Mouse (Mus musculus): ENCODE data around the gene Disp1. TPM values are rescaled to one million over a fixed set of nuclear protein-coding genes. Genes with fewer than 3 reads are reported as not detected.

Gene Disp1
- total and polyA plus RNA-seq, 3 experiments, result 7.3 to 10.6 (median 8.4) TPM

DNA sequence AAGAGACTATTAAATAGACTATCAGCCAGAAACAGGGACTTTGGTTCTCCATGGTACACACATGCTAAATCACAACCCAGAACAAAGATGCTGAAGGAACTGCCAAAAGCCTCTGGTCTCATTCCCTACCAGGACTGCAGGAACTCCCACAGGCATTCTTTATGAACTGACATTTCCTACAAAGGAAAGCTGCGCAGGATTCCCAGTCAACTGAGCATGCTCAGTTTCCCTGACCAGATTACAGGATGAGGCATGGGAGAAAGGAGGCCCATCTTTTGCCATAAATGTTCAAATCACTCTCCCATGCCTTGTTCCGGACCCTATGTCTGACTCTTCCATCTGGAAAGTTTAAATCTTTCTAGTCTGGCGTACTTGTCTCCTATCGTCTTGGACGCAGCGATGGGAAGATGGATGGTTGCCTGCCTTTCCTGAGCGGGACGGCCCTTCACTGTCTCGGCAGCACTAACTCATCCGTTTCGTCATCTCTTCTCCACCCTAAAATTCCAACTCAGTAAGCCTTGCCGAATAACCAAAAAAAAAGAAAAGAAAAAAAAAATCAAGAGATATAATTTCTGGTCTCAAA, 100.9 kb downstream of the Disp1 start:
- no peaks in the 10 kb centered on the region for H3K4me1 ChIP-seq (ENCODE audit: control insufficient read depth, insufficient read depth, low read length)
- no peak for TF ChIP-seq CTCF (IDR thresholded peaks at IDR 0.05)
- no peaks in the 10 kb centered on the region for H3K27me3 ChIP-seq (ENCODE audit: control insufficient read depth, insufficient read depth, low read length)
- DNase-seq, result peak in 1 of 2 experiments; percentile 40
- no peaks in the 10 kb centered on the region for H3K36me3 ChIP-seq (ENCODE audit: control insufficient read depth, insufficient read depth, low read length)
- peak overlapping the region; percentile 41; the same call in 1 of the 2 replicates for H3K27ac ChIP-seq
- 79% methylated on average over 12 of the region's 12 CpGs for WGBS
- H3K4me3 ChIP-seq, result no peak overlapping the region
- H3K79me2 ChIP-seq (replicated peaks; ENCODE audit: control insufficient read depth, insufficient read depth, low read length), result no peaks in the 10 kb centered on the region
- intact Hi-C loops (cut with DNase I), result no loop called here
- H3K9ac ChIP-seq (ENCODE audit: low read depth, low read length), result no peak overlapping the region

DNA sequence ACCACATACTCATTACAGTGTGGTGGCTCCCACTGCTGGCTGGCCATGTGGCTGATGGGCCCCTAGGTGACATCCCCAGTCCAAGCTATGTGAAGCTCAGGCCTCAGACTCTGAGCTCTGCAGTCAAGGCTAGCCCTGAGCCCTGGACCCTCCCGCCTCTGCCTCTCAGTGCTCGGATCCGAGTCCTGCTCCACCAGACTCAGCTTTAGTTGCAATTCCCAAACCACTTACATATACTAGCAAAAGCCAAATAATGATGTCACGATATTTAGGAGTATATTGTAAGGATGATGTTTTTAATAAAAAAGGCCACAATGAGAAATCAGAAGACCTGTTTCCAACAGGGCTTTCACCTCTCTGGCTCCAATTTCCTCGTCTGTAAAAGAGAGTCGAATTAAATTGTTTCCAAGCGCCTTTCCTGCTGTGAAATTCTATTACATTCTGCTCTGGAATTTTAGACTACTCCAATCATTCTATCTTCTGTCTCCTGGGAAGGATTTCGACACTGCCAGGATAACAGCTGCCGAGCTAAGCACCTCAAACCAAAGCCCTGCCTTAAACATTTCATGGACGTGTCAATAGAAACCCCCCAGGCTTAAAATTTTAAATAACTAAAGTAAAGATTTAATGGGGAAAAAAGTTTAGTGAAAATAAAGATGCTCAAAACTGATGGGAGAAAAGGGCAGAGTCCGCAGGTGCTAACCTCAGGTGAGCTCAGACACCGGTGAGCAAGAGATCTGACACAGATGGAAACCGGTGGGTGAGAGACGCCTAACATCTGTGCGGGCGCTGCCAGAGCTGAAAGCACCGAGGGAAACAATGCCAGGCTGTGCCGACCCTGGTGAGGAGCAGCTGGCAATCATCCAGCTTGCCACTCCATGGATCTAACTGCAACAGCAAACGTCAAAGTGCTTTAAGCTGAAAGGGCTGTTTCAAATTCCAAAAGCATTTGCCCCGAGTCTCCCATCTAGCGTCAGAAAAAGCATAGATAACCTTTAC, 103.2 kb downstream of the Disp1 start:
- WGBS, result 72% methylated on average over 21 of the region's 21 CpGs
- no peak for TF ChIP-seq EP300 (IDR thresholded peaks at IDR 0.05; ENCODE audit: insufficient read depth, low read depth, low read length)
- no peak for TF ChIP-seq CTCF (IDR thresholded peaks at IDR 0.05)
- TF ChIP-seq POLR2A (IDR thresholded peaks at IDR 0.05; ENCODE audit: insufficient read depth, low read depth, low read length), result no peak
- H3K4me1 ChIP-seq (ENCODE audit: control insufficient read depth, insufficient read depth, low read length), result peaks cover 2% of the 10 kb centered on the region
- intact Hi-C loops (cut with DNase I), result loop anchor here (2.0 to 5.0 kb wide), 2 partner anchors 17 to 46 kb away; no protein-coding TSS in a partner anchor
- no peak overlapping the region for H3K4me3 ChIP-seq
- H3K36me3 ChIP-seq (ENCODE audit: control insufficient read depth, insufficient read depth, low read length), result no peaks in the 10 kb centered on the region
- 0 out of 2 replicates have a peak, but pooled peaks cover 1% of the 10 kb centered on the region for H3K79me2 ChIP-seq (replicated peaks; ENCODE audit: control insufficient read depth, insufficient read depth, low read length)
- H3K9ac ChIP-seq (ENCODE audit: low read depth, low read length), result no peak overlapping the region
- DNase-seq, result no peak
- H3K27ac ChIP-seq, result no peak overlapping the region
- H3K27me3 ChIP-seq (ENCODE audit: control insufficient read depth, insufficient read depth, low read length), result no peaks in the 10 kb centered on the region

DNA sequence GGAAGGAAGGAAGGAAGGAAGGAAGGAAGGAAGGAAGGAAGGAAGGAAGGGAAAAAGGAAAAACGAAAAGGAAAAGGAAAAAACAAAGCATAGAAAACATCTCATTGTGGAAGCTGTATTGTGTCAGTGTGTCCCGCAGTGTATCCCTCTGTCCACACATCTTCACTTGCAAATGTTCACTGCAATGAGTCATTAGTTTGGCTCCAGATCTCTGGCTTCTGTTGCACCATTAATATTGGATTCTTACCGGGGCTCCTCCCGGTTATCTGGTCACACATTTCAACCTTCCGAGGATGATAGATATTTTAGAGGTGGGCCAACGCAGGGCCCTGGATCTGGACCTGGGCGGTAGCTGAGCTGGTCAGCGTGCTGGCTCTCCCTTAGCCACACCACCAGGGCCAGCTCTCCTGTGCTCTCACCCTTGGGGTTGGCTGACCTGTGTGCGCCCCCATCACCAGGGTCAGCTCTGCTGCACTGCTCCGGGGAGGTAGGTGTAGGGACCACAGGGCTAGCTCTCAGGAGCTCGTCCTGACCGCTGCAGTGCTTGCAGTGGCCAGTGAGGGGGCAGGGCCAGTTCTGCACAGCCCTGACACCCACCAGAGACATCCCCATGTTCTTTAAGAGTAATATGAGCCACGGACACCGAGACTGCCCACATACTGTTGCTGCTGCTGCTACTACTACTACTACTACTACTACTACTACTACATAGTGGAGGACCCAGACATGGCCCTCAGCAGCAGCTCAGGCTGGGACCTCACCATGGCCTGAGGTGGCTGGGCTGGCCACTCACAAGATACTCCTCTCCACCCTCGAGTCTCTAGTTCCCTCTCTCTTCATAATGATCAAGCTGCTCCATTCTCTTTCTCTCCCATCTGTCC, 104.1 kb downstream of the Disp1 start:
- intact Hi-C loops (cut with DNase I), result loop anchor here (2.0 to 5.0 kb wide), 2 partner anchors 16 to 45 kb away; no protein-coding TSS in a partner anchor
- Histone ChIP-seq H3K79me2 (replicated peaks; ENCODE audit: control insufficient read depth, insufficient read depth, low read length) (0 out of 2 replicates have a peak, but pooled peaks cover 1% of the 10 kb centered on the region), H3K4me3 (no peak overlapping the region), H3K27me3 (ENCODE audit: control insufficient read depth, insufficient read depth, low read length) (no peaks in the 10 kb centered on the region), H3K27ac (no peak overlapping the region; the same call in 1 of the 2 replicates), H3K36me3 (ENCODE audit: control insufficient read depth, insufficient read depth, low read length) (no peaks in the 10 kb centered on the region), H3K4me1 (ENCODE audit: control insufficient read depth, insufficient read depth, low read length) (peaks cover 4% of the 10 kb centered on the region), H3K9ac (ENCODE audit: low read depth, low read length) (no peak overlapping the region)
- TF ChIP-seq POLR2A (IDR thresholded peaks at IDR 0.05; ENCODE audit: insufficient read depth, low read depth, low read length) (no peak), EP300 (IDR thresholded peaks at IDR 0.05; ENCODE audit: insufficient read depth, low read depth, low read length) (no peak), CTCF (IDR thresholded peaks at IDR 0.05) (no peak)
- 79% methylated on average over 15 of the region's 15 CpGs for WGBS
- peak; percentile 21 to 34 for DNase-seq

DNA sequence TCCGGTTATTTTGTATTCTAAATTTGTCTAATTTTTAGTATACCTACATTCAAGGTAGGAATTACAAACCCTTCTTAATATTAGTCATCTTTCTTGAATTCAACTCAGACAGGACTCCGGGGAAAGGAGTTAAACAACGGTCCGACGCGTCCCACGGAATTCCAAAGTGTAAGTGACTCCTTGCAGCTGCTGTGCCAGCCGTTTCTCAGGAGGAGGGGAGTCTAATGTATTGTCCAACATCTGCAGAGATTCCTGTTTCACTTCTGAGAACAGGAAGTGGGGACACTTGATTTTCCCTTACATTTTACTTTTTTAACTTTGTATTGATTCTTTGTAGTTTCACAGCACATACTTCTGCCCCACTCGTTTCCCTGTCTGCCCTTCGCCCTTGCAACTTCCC, 104.9 kb downstream of the Disp1 start:
- Histone ChIP-seq H3K9ac (ENCODE audit: low read depth, low read length) (no peak overlapping the region), H3K4me1 (ENCODE audit: control insufficient read depth, insufficient read depth, low read length) (peaks cover 4% of the 10 kb centered on the region), H3K79me2 (replicated peaks; ENCODE audit: control insufficient read depth, insufficient read depth, low read length) (0 out of 2 replicates have a peak, but pooled peaks cover 1% of the 10 kb centered on the region), H3K27me3 (ENCODE audit: control insufficient read depth, insufficient read depth, low read length) (no peaks in the 10 kb centered on the region), H3K36me3 (ENCODE audit: control insufficient read depth, insufficient read depth, low read length) (no peaks in the 10 kb centered on the region), H3K4me3 (no peak overlapping the region), H3K27ac (no peak overlapping the region)
- intact Hi-C loops (cut with DNase I), result loop anchor here (2.0 to 5.0 kb wide), 2 partner anchors 16 to 44 kb away; no protein-coding TSS in a partner anchor
- no peak for DNase-seq
- WGBS, result 57% methylated on average over 10 of the region's 10 CpGs
- no peak for TF ChIP-seq CTCF (IDR thresholded peaks at IDR 0.05)
- TF ChIP-seq POLR2A (IDR thresholded peaks at IDR 0.05; ENCODE audit: insufficient read depth, low read depth, low read length), result no peak
- TF ChIP-seq EP300 (IDR thresholded peaks at IDR 0.05; ENCODE audit: insufficient read depth, low read depth, low read length), result no peak

DNA sequence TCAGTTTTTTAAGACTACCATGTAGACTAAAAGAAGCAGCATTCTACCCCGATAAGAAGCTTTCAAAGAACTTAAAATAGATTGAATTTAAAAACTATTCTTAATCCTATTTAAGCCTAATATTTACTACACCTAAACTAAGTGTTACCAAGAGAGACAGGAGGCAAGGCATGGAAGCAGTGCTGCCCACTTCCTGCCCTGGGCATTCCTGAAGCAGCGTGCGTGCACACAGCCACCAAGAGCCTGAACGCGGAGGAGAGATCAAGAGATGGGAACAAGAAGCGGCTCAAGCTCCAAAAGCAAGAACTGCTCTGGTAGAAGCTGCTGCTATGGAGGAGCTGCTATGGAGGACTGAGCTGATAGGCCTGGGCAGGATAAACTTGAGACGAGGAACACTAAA, 106.2 kb downstream of the Disp1 start:
- Histone ChIP-seq H3K9ac (ENCODE audit: low read depth, low read length) (no peak overlapping the region), H3K4me3 (no peak overlapping the region), H3K36me3 (ENCODE audit: control insufficient read depth, insufficient read depth, low read length) (no peaks in the 10 kb centered on the region), H3K27me3 (ENCODE audit: control insufficient read depth, insufficient read depth, low read length) (no peaks in the 10 kb centered on the region), H3K79me2 (replicated peaks; ENCODE audit: control insufficient read depth, insufficient read depth, low read length) (0 out of 2 replicates have a peak, but pooled peaks cover 1% of the 10 kb centered on the region), H3K27ac (no peak overlapping the region), H3K4me1 (ENCODE audit: control insufficient read depth, insufficient read depth, low read length) (peaks cover 4% of the 10 kb centered on the region)
- intact Hi-C loops (cut with DNase I), result loop anchor here (5.0 kb wide), 1 partner anchor 43 kb away; no protein-coding TSS in a partner anchor
- TF ChIP-seq EP300 (IDR thresholded peaks at IDR 0.05; ENCODE audit: insufficient read depth, low read depth, low read length) (no peak), CTCF (IDR thresholded peaks at IDR 0.05) (no peak), POLR2A (IDR thresholded peaks at IDR 0.05; ENCODE audit: insufficient read depth, low read depth, low read length) (no peak)
- no peak for DNase-seq
- WGBS, result 87% methylated on average over 7 of the region's 7 CpGs

Data from heart, adult 2 months (tissue).